Mouse (Mus musculus) subcutaneous adipose tissue, adult 2 months (tissue): Measurements from ENCODE around the gene Adar. TPM values are rescaled to one million over a fixed set of nuclear protein-coding genes. Genes with fewer than 3 reads are reported as not detected.

Source experiments
- polyA plus RNA-seq: library from polyadenylated mRNA; depleted of rRNA; stranded (reverse); fragments of >200 nt; gene quantifications from 2 replicates; pipeline ENCODE4 v1.2.3, GENCODE M21; 2012; ENCODE audit warnings: low replicate concordance; rRNA removed

Adar gene
- polyA plus RNA-seq, result 21.5 and 43.9 TPM in 2 replicates

GRCm38 (mm10) chr3:89714359-89715206 is at the start of gene Adar:
TSS of gene Adar (plus strand) at chr3:89715022.

GRCm38 (mm10) chr3:89764119-89764724 is 49.4 kb downstream of the Adar start, which contains the start of gene Chrnb2:
TSS of gene Chrnb2 (minus strand) at chr3:89764632.

GRCm38 (mm10) chr3:89772968-89773709 is 58.3 kb downstream of the Adar start, which contains the start of gene Ube2q1:
TSS of gene Ube2q1 (plus strand) at chr3:89773616.

Other genes starting within 250 kb of the Adar start
- 1.0 and 33.0 TPM in 2 replicates for gene Kcnn3, start 194.9 kb upstream of the Adar start, polyA plus RNA-seq
- 0.93 and 1.0 TPM in 2 replicates for gene Chrnb2, start 49.6 kb downstream of the Adar start, polyA plus RNA-seq
- gene Ube2q1, start 58.6 kb downstream of the Adar start, polyA plus RNA-seq, result 23.6 and 29.5 TPM in 2 replicates
- gene She, start 116.3 kb downstream of the Adar start, polyA plus RNA-seq, result 5.0 and 6.8 TPM in 2 replicates
- gene Il6ra, start 198.2 kb downstream of the Adar start, polyA plus RNA-seq, result 12.4 and 14.9 TPM in 2 replicates
- 44.7 and 85.4 TPM in 2 replicates for gene Atp8b2, start 248.5 kb downstream of the Adar start, polyA plus RNA-seq